Mouse (Mus musculus): ENCODE results near the gene Zfp933. TPM values are rescaled to one million over a fixed set of nuclear protein-coding genes. Genes with fewer than 3 reads are reported as not detected.

Zfp933 gene
- 2.9 and 4.2 TPM in 2 replicates for polyA plus RNA-seq (2015; fragmentation: Nextera tagmentation; extraction: Ambion mirVana)

GRCm38 (mm10) chr4:147847614-147848583 lies at the start of gene Zfp933:
TSS of gene Zfp933 (minus strand) at chr4:147848366.

GRCm38 (mm10) chr4:147868450-147869031 lies 20.4 kb upstream of the Zfp933 start, which contains the start of the genes Miip and Fv1:
TSS of gene Miip (minus strand) at chr4:147868816.
TSS of gene Fv1 (plus strand) at chr4:147868979.

GRCm38 (mm10) chr4:147809292-147809965 lies 38.7 kb downstream of the Zfp933 start, which contains the start of gene Zfp984:
TSS of gene Zfp984 (minus strand) at chr4:147809788.

Other genes with a start within 250 kb of the Zfp933 start
- 1.6 and 1.7 TPM in 2 replicates for gene Zfp979, start 205.9 kb downstream of the Zfp933 start, polyA plus RNA-seq (2015; fragmentation: Nextera tagmentation; extraction: Ambion mirVana)
- not detected in 2 replicates for gene Zfp534, start 145.8 kb downstream of the Zfp933 start, polyA plus RNA-seq (2015; fragmentation: Nextera tagmentation; extraction: Ambion mirVana)
- gene Zfp984, start 38.6 kb downstream of the Zfp933 start, polyA plus RNA-seq (2015; fragmentation: Nextera tagmentation; extraction: Ambion mirVana), result 4.3 and 5.0 TPM in 2 replicates
- gene Miip, start 20.4 kb upstream of the Zfp933 start, polyA plus RNA-seq (2015; fragmentation: Nextera tagmentation; extraction: Ambion mirVana), result 12.1 and 14.6 TPM in 2 replicates
- gene Fv1, start 20.6 kb upstream of the Zfp933 start, polyA plus RNA-seq (2015; fragmentation: Nextera tagmentation; extraction: Ambion mirVana), result 2.0 and 2.2 TPM in 2 replicates
- 49.5 and 53.2 TPM in 2 replicates for gene Mfn2, start 56.3 kb upstream of the Zfp933 start, polyA plus RNA-seq (2015; fragmentation: Nextera tagmentation; extraction: Ambion mirVana)
- 53.7 and 59.1 TPM in 2 replicates for gene Plod1, start 88.4 kb upstream of the Zfp933 start, polyA plus RNA-seq (2015; fragmentation: Nextera tagmentation; extraction: Ambion mirVana)
- 12.4 and 13.0 TPM in 2 replicates for gene 2510039O18Rik, start 92.5 kb upstream of the Zfp933 start, polyA plus RNA-seq (2015; fragmentation: Nextera tagmentation; extraction: Ambion mirVana)
- gene Nppb, start 137.4 kb upstream of the Zfp933 start, polyA plus RNA-seq (2015; fragmentation: Nextera tagmentation; extraction: Ambion mirVana), result 0.77 and 1.00 TPM in 2 replicates
- gene Nppa, start 152.4 kb upstream of the Zfp933 start, polyA plus RNA-seq (2015; fragmentation: Nextera tagmentation; extraction: Ambion mirVana), result 6.0 and 7.2 TPM in 2 replicates
- 3.5 and 4.7 TPM in 2 replicates for gene Clcn6, start 190.5 kb upstream of the Zfp933 start, polyA plus RNA-seq (2015; fragmentation: Nextera tagmentation; extraction: Ambion mirVana)
- 15.8 and 16.7 TPM in 2 replicates for gene Mthfr, start 190.7 kb upstream of the Zfp933 start, polyA plus RNA-seq (2015; fragmentation: Nextera tagmentation; extraction: Ambion mirVana)
- 21.2 and 23.5 TPM in 2 replicates for gene Agtrap, start 239.7 kb upstream of the Zfp933 start, polyA plus RNA-seq (2015; fragmentation: Nextera tagmentation; extraction: Ambion mirVana)